Mouse (Mus musculus): ENCODE results near the gene Cluh.

Cluh gene

GRCm38 (mm10) chr11:74648676-74649075 lies 619 bp upstream of the Cluh start:
- no peak for DNase-seq

GRCm38 (mm10) chr11:74649647-74650551 lies 604 bp downstream of the Cluh start:
- DNase-seq: peak; percentile 93

GRCm38 (mm10) chr11:74650576-74651100 lies 1.3 kb downstream of the Cluh start:
- no peak for DNase-seq

GRCm38 (mm10) chr11:74652791-74653191 lies 3.5 kb downstream of the Cluh start:
- DNase-seq: peak; percentile 83

GRCm38 (mm10) chr11:74653385-74653784 lies 4.1 kb downstream of the Cluh start:
- DNase-seq: peak; percentile 39

GRCm38 (mm10) chr11:74655941-74656340 lies 6.6 kb downstream of the Cluh start:
- no peak for DNase-seq

GRCm38 (mm10) chr11:74660336-74660735 lies 11.0 kb downstream of the Cluh start:
- no peak for DNase-seq

- DNase-seq: no peak
Observed at GRCm38 (mm10) chr11:74661641-74662040, 12.3 kb downstream of the Cluh start.

GRCm38 (mm10) chr11:74662221-74662620 lies 12.9 kb downstream of the Cluh start:
- DNase-seq: no peak

GRCm38 (mm10) chr11:74664279-74664678 lies 15.0 kb downstream of the Cluh start:
- DNase-seq: no peak

- DNase-seq: no peak
Observed at GRCm38 (mm10) chr11:74664906-74665305, 15.6 kb downstream of the Cluh start.

GRCm38 (mm10) chr11:74665631-74666283 lies 16.5 kb downstream of the Cluh start:
- DNase-seq: no peak

GRCm38 (mm10) chr11:74666284-74666652 lies 17.0 kb downstream of the Cluh start:
- DNase-seq: no peak

GRCm38 (mm10) chr11:74666776-74667581 lies 17.7 kb downstream of the Cluh start:
- DNase-seq: no peak

- DNase-seq: no peak
Observed at GRCm38 (mm10) chr11:74667582-74668010, 18.3 kb downstream of the Cluh start.

GRCm38 (mm10) chr11:74668466-74668865 lies 19.2 kb downstream of the Cluh start:
- no peak for DNase-seq

GRCm38 (mm10) chr11:74668971-74669370 lies 19.7 kb downstream of the Cluh start:
- DNase-seq: no peak

- no peak for DNase-seq
Observed at GRCm38 (mm10) chr11:74670151-74670550, 20.9 kb downstream of the Cluh start.

GRCm38 (mm10) chr11:74671013-74671412 lies 21.7 kb downstream of the Cluh start:
- no peak for DNase-seq

GRCm38 (mm10) chr11:74671839-74672238 lies 22.5 kb downstream of the Cluh start:
- DNase-seq: no peak

GRCm38 (mm10) chr11:74672901-74673513 lies 23.7 kb downstream of the Cluh start:
- no peak for DNase-seq

- DNase-seq: no peak
Observed at GRCm38 (mm10) chr11:74673561-74673960, 24.3 kb downstream of the Cluh start.

- DNase-seq: no peak
Observed at GRCm38 (mm10) chr11:74674713-74675112, 25.4 kb downstream of the Cluh start.

Measured in kidney, adult 9 months (tissue).